Mouse (Mus musculus): ENCODE data around the gene Vmn1r27.

Vmn1r27 gene

DNA sequence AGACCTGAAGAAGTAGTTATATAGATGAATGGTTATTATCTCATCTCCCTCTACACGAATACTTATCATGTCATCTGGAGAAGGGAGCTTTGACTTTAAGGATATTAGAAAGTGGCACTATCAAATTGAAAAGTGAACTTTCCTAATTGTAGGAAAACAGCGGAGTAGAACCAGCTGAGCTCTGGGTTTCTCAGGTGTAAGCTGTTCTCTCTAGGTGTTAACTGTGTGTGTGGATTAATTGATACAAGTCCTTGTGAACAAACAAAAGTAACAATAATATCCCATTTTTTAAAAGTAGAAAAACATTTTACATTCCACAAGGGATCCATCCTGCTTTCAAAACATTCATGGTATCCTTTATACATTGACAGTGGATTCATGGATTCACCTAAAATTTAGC is at the start of gene Vmn1r27:
Vmn1r27 (minus strand) TSS at position 101 of the 400 bp plus-strand sequence.
- DNase-seq = no peak

GRCm38 (mm10) chr6:58261737-58262136 is 43.1 kb upstream of the Vmn1r27 start, which contains the start of gene Vmn1r28:
Gene Vmn1r28 (plus strand): TSS chr6:58262037.
- DNase-seq = no peak

GRCm38 (mm10) chr6:58216119-58216518 is 2.5 kb downstream of the Vmn1r27 start:
- no peak for DNase-seq

Measured in cerebellum, postnatal 14 days (tissue).